7 mouse cellular contexts compared by ENCODE assay signal in the genomic region with DNA sequence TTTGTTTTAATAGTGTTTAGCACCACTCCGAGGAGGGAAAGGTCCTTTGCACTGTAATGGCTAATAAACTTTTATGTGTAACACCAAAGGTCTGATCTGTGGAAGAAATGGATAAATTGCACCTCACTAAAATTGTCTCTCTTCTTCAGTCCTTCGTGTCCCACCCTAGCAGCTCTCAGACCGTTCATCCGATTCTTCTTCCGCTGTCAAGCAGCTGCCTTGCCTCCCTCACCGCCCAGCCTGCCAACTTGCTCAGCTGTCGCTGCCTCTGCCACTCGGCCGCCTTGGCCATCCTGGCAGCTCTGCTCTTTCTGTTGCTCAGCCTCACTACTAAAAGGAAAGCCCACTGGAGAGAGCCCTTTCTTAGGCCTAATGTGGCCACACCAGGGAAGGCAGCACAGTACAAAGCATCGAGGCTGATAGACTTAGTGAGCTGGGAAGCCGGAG. TPM values are rescaled to one million over a fixed set of nuclear protein-coding genes. Genes with fewer than 3 reads are reported as not detected.
DNase-seq lines count a peak whose midpoint lies in the region; ATAC-seq lines count a peak whose summit lies in the region.

No protein-coding gene starts in this region.

- no peak overlapping the region for H3K4me3 ChIP-seq in embryonic facial prominence, embryonic 13.5 days
- no peak overlapping the region for H3K4me3 ChIP-seq in midbrain, embryonic 16.5 days (ENCODE audit: low read depth, low read length)

- no peak overlapping the region for H3K9ac ChIP-seq in embryonic facial prominence, embryonic 13.5 days
- H3K9ac ChIP-seq in midbrain, embryonic 16.5 days (ENCODE audit: low read depth, low read length), result 0 out of 2 replicates have a peak overlapping the region, but pooled peaks have one; percentile 3

- H3K9me3 ChIP-seq in embryonic facial prominence, embryonic 13.5 days, result 0 out of 2 replicates have a peak, but pooled peaks cover 3% of the 10 kb centered on the region
- H3K9me3 ChIP-seq in midbrain, embryonic 16.5 days (replicated peaks; ENCODE audit: control insufficient read depth, low read length, poor library complexity, severe bottlenecking), result no peaks in the 10 kb centered on the region

- no peaks in the 10 kb centered on the region for H3K36me3 ChIP-seq in embryonic facial prominence, embryonic 13.5 days
- H3K36me3 ChIP-seq in midbrain, embryonic 16.5 days (ENCODE audit: control insufficient read depth, insufficient read depth, low read length), result no peaks in the 10 kb centered on the region

- peak overlapping the region; percentile 81 for H3K27ac ChIP-seq in embryonic facial prominence, embryonic 13.5 days
- H3K27ac ChIP-seq in midbrain, embryonic 16.5 days (ENCODE audit: low read length), result 0 out of 2 replicates have a peak overlapping the region, but pooled peaks have one; percentile 29

- no peak for ATAC-seq in embryonic facial prominence, embryonic 13.5 days (ENCODE audit: insufficient number of reproducible peaks, insufficient read depth, low FRiP score, low TSS enrichment, low read depth)
- ATAC-seq in midbrain, embryonic 16.5 days, result peak; percentile 47; the same call in 1 of the 2 replicates

- H3K27me3 ChIP-seq in embryonic facial prominence, embryonic 13.5 days, result no peaks in the 10 kb centered on the region
- no peaks in the 10 kb centered on the region for H3K27me3 ChIP-seq in midbrain, embryonic 16.5 days (ENCODE audit: control insufficient read depth, insufficient read depth, low read depth, low read length)

- peaks cover 36% of the 10 kb centered on the region for H3K4me1 ChIP-seq in embryonic facial prominence, embryonic 13.5 days
- H3K4me1 ChIP-seq in midbrain, embryonic 16.5 days (ENCODE audit: control insufficient read depth, insufficient read depth, low read length), result peaks cover 13% of the 10 kb centered on the region

- intact Hi-C loops in gastrocnemius, postnatal 14 days (cut with DNase I; ENCODE audit: low total_unique reads), result no loop called here

- no peak overlapping the region for H3K4me2 ChIP-seq in embryonic facial prominence, embryonic 13.5 days
- H3K4me2 ChIP-seq in midbrain, embryonic 16.5 days (ENCODE audit: low read length), result no peak overlapping the region

- peak; percentile 19 for DNase-seq in layer of hippocampus, adult 11-12 months (ENCODE audit: low spot score)
- DNase-seq in layer of hippocampus, adult 18-20 months (ENCODE audit: low spot score in 2 of 2), result no peak
- peak; percentile 83 for DNase-seq in gastrocnemius, postnatal 14 days
- DNase-seq in urinary bladder, postnatal 25 days (ENCODE audit: low spot score), result no peak
- no peak for DNase-seq in adrenal gland, adult 8-10 months

- WGBS in embryonic facial prominence, embryonic 13.5 days, result 67% methylated on average over 11 of the region's 11 CpGs
- 30% methylated on average over 11 of the region's 11 CpGs for WGBS in midbrain, embryonic 16.5 days

RNA-seq across cellular contexts. Expression of a gene that starts 42.2 kb away (rescaled TPM):
- total RNA-seq in layer of hippocampus, adult 18-20 months (2021), result 1 to 10 TPM; 7.7 to 8.1 TPM
- 5.3 and 5.8 TPM in 2 replicates for polyA plus RNA-seq in embryonic facial prominence, embryonic 13.5 days (2015; fragmentation: Nextera tagmentation; extraction: Ambion mirVana)
- 10 to 100 TPM; 20.5 to 28.2 TPM for total RNA-seq in gastrocnemius, postnatal 14 days (2021)
- polyA plus RNA-seq in midbrain, embryonic 16.5 days (2015; fragmentation: Nextera tagmentation; extraction: Ambion mirVana), result 18.4 and 21.7 TPM in 2 replicates
- 100 to 1,000 TPM in 2 of 4 experiments, 10 to 100 TPM in 2; 75.6 to 147 (median 95.4) TPM for total RNA-seq in adrenal gland, adult 8-10 months (2022)

RNA-seq across cellular contexts. Expression of a gene that starts 46.9 kb away (rescaled TPM):
- 1 to 10 TPM in 1 of 2 experiments, under 1 TPM in 1; 0.61 to 1.9 TPM for total RNA-seq in layer of hippocampus, adult 18-20 months (2021)
- polyA plus RNA-seq in embryonic facial prominence, embryonic 13.5 days (2015; fragmentation: Nextera tagmentation; extraction: Ambion mirVana), result 53.7 and 59.4 TPM in 2 replicates
- total RNA-seq in gastrocnemius, postnatal 14 days (2021), result 1 to 10 TPM; 1.5 to 2.9 TPM
- 7.1 and 8.7 TPM in 2 replicates for polyA plus RNA-seq in midbrain, embryonic 16.5 days (2015; fragmentation: Nextera tagmentation; extraction: Ambion mirVana)
- 1 to 10 TPM; 1.3 to 2.8 (median 2.1) TPM for total RNA-seq in adrenal gland, adult 8-10 months (2022)

Comparison
In these comparisons a context has a peak if more than half of its experiments do, and no peak if none do; other contexts are left out.
1. DNase-seq: peak in layer of hippocampus, adult 11-12 months (single experiment) and gastrocnemius, postnatal 14 days (single experiment); none in layer of hippocampus, adult 18-20 months (0 of 2), urinary bladder, postnatal 25 days (single experiment) and adrenal gland, adult 8-10 months (single experiment).